Mouse (Mus musculus) G1E (cell line): ENCODE measurements around the gene Mea1. TPM values are rescaled to one million over a fixed set of nuclear protein-coding genes. Genes with fewer than 3 reads are reported as not detected.

Experiments used
- ATAC-seq: 2 replicates; pipeline ENCODE4 v1.8.0; 2016; ENCODE audit warnings: mild to moderate bottlenecking; ENCODE audit not compliant: insufficient number of reproducible peaks, poor library complexity, low FRiP score, severe bottlenecking; ENCODE audit errors: extremely low read depth
- DNase-seq: peaks from one replicate; pipeline ENCODE4 v3.0.0; 2012; ENCODE audit warnings: low spot score
- H3K27me3 ChIP-seq: 2 replicates; pipeline ENCODE4 v1.6.1; 2012; ENCODE audit warnings: mild to moderate bottlenecking, low read length, inconsistent platforms; ENCODE audit not compliant: insufficient read depth
- H3K36me3 ChIP-seq: replicated peaks from 2 replicates; pipeline ENCODE3; 2012; ENCODE audit warnings: mild to moderate bottlenecking, inconsistent platforms
- H3K4me1 ChIP-seq: 2 replicates; pipeline ENCODE4 v1.6.1; 2012; ENCODE audit warnings: low read depth, low read length, inconsistent platforms, mixed read lengths; ENCODE audit not compliant: insufficient read depth
- H3K4me3 ChIP-seq: 2 replicates; pipeline ENCODE4 v1.5.1; 2012; ENCODE audit warnings: low read depth, mild to moderate bottlenecking, inconsistent platforms, low read length, moderate library complexity, mixed read lengths
- H3K9me3 ChIP-seq: replicated peaks from 2 replicates; pipeline ENCODE4 v1.6.1; 2012; ENCODE audit warnings: inconsistent platforms
- CTCF ChIP-seq: IDR thresholded peaks from 2 replicates; pipeline ENCODE4 v1.5.1; 2012; ENCODE audit warnings: low read depth, low read length, inconsistent platforms, mixed read lengths
- GATA1 ChIP-seq: IDR thresholded peaks from 2 replicates; pipeline ENCODE4 v1.6.1; 2012; ENCODE audit warnings: borderline replicate concordance, low read length, inconsistent platforms, mixed read lengths
- GATA2 ChIP-seq: IDR thresholded peaks from 2 replicates; pipeline ENCODE4 v1.6.1; 2012; ENCODE audit warnings: low read depth, low read length, inconsistent platforms, borderline replicate concordance
- POLR2AphosphoS5 ChIP-seq: IDR thresholded peaks from 2 replicates; pipeline ENCODE4 v1.6.1; 2012; ENCODE audit warnings: low read depth, low read length, inconsistent platforms; ENCODE audit not compliant: insufficient replicate concordance
- TAL1 ChIP-seq: conservative IDR thresholded peaks from 2 replicates; pipeline ENCODE4 v1.6.1; 2012; ENCODE audit warnings: low read depth, low read length, inconsistent platforms, mixed read lengths
- polyA plus RNA-seq: library from polyadenylated mRNA; stranded (reverse); fragments of >175 nt; gene quantifications from 2 replicates; pipeline ENCODE4 v1.2.3, GENCODE M21; 2012
- total RNA-seq, 2 experiments: library from RNA; stranded (forward) in 1 of 2; stranded (reverse) in 1 of 2; fragments of 200-1000 nt in 1 of 2; fragments of >200 nt in 1 of 2; fragmentation: Nextera tagmentation in 1 of 2; gene quantifications; 2 replicates each; pipeline ENCODE4 v1.2.3; 2014 to 2017

The Mea1 gene
- total and polyA plus RNA-seq, 3 experiments: 42.4 to 105 (median 79.5) TPM

- peaks cover 63% of the 10 kb centered on the region for H3K4me1 ChIP-seq
Measured at GRCm38 (mm10) chr17:46701489-46701888, 22.9 kb downstream of the Mea1 start.

DNA sequence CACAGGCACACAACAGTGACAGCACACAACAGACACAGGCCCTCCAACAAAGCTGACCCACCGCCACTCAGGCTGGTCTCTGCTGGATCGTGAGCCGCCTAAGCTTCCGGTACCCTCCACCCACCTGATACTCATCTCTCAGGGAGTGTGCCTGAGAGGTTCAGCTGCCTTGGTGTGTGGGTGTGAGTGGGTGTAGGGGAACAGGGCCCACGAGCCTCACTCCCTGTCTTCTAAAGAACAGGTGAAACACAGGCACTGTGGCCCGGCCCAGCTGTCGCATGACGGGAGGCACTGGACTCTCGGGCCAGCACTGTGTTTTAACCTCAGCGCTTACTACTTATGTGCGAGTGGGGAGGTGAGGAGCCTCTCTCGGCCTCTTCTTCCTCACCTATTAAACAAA lies 23.5 kb downstream of the Mea1 start:
- ATAC-seq (no peak), DNase-seq (no peak)
- Histone ChIP-seq H3K27me3 (peaks cover 2% of the 10 kb centered on the region; the same call in 1 of the 2 replicates), H3K36me3 (peaks cover 62% of the 10 kb centered on the region), H3K4me1 (peaks cover 64% of the 10 kb centered on the region), H3K4me3 (peak overlapping the region; percentile 58), H3K9me3 (no peaks in the 10 kb centered on the region)
- no peak for TF ChIP-seq GATA1
- no peak for TF ChIP-seq POLR2AphosphoS5
- no peak for TF ChIP-seq GATA2
- no peak for TF ChIP-seq CTCF
- no peak for TF ChIP-seq TAL1

More at GRCm38 (mm10) chr17:46701489-46701888, 22.9 kb downstream of the Mea1 start:
- H3K27me3 ChIP-seq: peaks cover 2% of the 10 kb centered on the region; the same call in 1 of the 2 replicates
- TF ChIP-seq GATA1 (no peak), TAL1 (no peak), GATA2 (no peak), CTCF (no peak), POLR2AphosphoS5 (no peak)
- peaks cover 65% of the 10 kb centered on the region for H3K36me3 ChIP-seq
- no peaks in the 10 kb centered on the region for H3K9me3 ChIP-seq
- no peak overlapping the region for H3K4me3 ChIP-seq
- no peak for DNase-seq
- ATAC-seq: no peak

DNA sequence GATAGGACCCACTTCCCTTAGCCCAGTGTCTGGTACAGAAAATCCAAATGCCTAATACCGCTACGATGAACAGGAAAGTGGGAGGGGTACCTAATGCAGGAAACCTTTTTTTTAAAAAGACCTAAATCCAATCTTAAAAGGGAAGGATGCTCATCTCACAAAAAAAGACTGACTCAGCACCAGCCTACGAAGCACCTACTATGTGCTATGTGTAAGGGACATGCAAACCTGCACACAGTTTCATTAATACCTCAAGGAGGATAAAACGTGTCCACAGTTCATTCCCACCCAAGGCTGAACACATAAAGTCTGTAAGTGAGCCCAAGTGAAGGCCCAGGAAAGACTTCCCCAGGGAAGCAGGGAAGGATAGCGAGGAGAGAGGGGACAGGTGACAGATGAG lies 23.9 kb downstream of the Mea1 start:
- peak overlapping the region; percentile 28; the same call in 1 of the 2 replicates for H3K4me3 ChIP-seq
- H3K9me3 ChIP-seq: no peaks in the 10 kb centered on the region
- peaks cover 64% of the 10 kb centered on the region for H3K4me1 ChIP-seq
- no peak for ATAC-seq
- H3K27me3 ChIP-seq: peaks cover 2% of the 10 kb centered on the region; the same call in 1 of the 2 replicates
- TF ChIP-seq CTCF (no peak), GATA2 (no peak), TAL1 (no peak), POLR2AphosphoS5 (no peak), GATA1 (no peak)
- no peak for DNase-seq
- H3K36me3 ChIP-seq: peaks cover 59% of the 10 kb centered on the region

- peaks cover 58% of the 10 kb centered on the region for H3K4me1 ChIP-seq
- H3K4me3 ChIP-seq: peak overlapping the region; percentile 88
- TF ChIP-seq POLR2AphosphoS5 (no peak), GATA1 (no peak)
- H3K9me3 ChIP-seq: 0 out of 2 replicates have a peak, but pooled peaks cover 1% of the 10 kb centered on the region
- H3K36me3 ChIP-seq: peaks cover 42% of the 10 kb centered on the region
- peaks cover 2% of the 10 kb centered on the region; the same call in 1 of the 2 replicates for H3K27me3 ChIP-seq
- ATAC-seq (no peak), DNase-seq (peak; percentile 29)
Measured at GRCm38 (mm10) chr17:46703971-46704886, 25.6 kb downstream of the Mea1 start.

GRCm38 (mm10) chr17:46704887-46705835 lies 26.6 kb downstream of the Mea1 start, which contains the start of gene Ppp2r5d:
Ppp2r5d (minus strand) TSS chr17:46705111.
- peaks cover 51% of the 10 kb centered on the region for H3K4me1 ChIP-seq
- H3K9me3 ChIP-seq: 0 out of 2 replicates have a peak, but pooled peaks cover 1% of the 10 kb centered on the region
- TF ChIP-seq POLR2AphosphoS5 (no peak), CTCF (no peak), GATA2 (no peak), GATA1 (no peak), TAL1 (no peak)
- DNase-seq (peak; percentile 97), ATAC-seq (peak; percentile 98)
- H3K36me3 ChIP-seq: peaks cover 33% of the 10 kb centered on the region
- H3K4me3 ChIP-seq: peak within 1 kb of the TSS; percentile 88
- peaks cover 2% of the 10 kb centered on the region; the same call in 1 of the 2 replicates for H3K27me3 ChIP-seq
